Mouse (Mus musculus) thymus, postnatal 25 days (tissue): ENCODE data around the gene Pde4d.

Source experiments
- DNase-seq: peaks from one replicate; pipeline ENCODE4 v3.0.0; 2022

Pde4d gene

GRCm38 (mm10) chr13:109683001-109683400 lies 1233.3 kb downstream of the Pde4d start:
- no peak for DNase-seq

DNA sequence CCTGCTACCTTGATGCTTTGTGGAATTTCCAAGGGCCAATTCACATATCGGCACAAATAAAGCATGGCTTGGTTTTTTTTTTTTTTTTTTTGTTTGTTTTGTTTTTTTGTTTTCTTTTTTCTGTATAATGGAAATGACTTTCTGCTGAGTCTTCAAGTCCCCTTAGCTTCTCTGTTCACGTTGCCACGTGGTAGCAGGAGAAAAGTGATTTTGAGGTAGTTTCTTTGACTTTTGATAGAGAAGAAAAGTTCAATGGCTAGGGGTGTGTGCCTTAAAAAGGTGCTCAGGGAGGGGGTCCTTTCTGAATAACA lies 1235.2 kb downstream of the Pde4d start:
- DNase-seq: no peak

- DNase-seq: peak; percentile 45
Observed at GRCm38 (mm10) chr13:109685296-109686115, 1235.8 kb downstream of the Pde4d start.

DNA sequence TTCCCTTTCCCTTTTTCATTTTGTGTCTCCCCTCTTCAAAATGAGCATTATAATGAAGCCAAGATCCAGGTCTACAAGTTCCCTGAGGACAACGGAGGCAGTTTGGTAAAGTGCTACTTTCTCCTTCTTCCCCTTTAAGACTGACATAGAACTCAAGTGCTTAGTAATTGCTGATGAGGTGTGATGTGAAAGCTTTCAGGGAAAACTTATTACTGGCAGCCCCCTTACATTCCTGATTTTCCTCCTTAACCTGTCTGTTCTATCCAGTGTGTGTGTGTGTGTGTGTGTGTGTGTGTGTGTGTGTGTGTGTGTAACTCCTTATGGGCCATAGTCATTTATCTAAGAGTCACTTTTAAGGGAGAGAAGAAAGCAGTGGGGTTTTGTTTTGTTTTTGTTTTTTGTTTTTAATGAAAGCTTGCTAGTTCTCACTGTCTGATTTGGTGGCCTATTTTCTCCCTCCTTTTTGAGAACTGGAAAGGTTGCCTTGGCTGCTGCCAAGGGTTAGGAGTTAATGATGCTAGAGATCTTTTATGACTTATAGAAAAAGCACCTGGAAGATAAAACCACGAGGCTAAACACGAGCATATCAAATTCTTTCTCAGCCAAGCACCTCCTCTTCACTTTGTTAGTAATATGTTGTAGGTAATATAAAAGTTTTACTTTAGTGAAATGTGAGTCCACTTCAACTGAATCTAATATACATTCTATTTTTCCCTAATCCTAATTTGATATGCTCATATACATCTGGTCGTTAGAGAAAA lies 1236.5 kb downstream of the Pde4d start:
- DNase-seq: no peak

GRCm38 (mm10) chr13:109686906-109687305 lies 1237.2 kb downstream of the Pde4d start:
- no peak for DNase-seq

GRCm38 (mm10) chr13:109688195-109688594 lies 1238.4 kb downstream of the Pde4d start:
- no peak for DNase-seq

DNA sequence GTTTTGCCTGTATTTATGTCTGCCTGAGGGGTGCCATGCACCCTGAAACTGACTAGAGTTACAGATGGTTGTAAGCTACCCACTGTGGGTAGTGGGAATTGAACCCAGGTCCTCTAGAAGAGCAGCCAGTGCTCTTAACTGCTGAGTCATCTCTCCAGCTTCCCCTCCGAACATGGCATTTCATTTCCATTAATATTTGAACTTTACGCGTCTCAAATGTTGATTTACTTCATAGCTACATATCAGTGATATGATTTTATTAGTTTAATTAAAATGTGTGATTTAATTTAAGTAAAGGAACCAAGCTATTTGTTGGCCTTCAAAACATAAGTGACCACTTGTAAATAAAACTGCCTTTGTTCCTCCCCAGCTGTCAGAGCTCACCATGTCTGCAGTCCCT lies 1239.4 kb downstream of the Pde4d start:
- DNase-seq: no peak

DNA sequence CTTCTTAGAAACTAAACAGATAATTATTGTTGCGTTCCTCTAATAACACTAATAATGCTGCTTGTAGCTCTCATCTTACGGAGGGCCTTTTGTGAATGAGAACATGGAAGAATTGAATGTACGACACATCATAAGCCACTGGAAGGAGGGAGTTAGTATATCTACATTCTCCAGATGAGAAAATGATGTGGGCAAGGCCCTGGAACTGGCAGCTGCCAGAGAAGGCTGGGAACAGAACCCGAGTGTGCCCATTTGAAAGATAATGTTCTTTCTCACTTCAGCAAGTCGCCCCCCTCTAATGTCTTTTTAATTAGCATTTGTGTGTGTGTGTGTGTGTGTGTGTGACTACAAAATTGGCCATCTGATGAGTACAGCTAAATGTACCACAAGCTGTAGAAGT lies 1240.8 kb downstream of the Pde4d start:
- DNase-seq: no peak

- no peak for DNase-seq
Observed at GRCm38 (mm10) chr13:109692851-109693250, 1243.1 kb downstream of the Pde4d start.

- no peak for DNase-seq
Observed at GRCm38 (mm10) chr13:109693769-109694168, 1244.0 kb downstream of the Pde4d start.

GRCm38 (mm10) chr13:109694293-109694692 lies 1244.5 kb downstream of the Pde4d start:
- no peak for DNase-seq

DNA sequence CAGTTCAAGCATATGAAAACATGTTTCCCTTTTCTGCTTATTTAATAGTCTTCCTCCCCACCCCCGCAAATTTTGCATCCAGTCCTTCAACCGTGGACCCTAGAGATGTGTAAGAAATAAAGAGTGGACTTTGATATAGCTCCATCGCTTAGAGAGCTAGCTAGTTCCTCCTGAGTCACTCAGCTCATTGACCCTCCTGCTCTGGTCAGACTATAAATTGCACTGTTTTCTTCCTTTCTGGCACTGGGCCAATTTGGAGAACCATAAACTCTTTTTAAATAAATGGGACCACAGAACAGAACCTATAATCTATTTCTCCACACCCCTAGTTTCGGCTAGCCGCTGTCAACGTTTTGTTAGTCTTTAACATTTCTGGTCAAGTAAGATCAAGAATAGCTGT lies 1245.3 kb downstream of the Pde4d start:
- no peak for DNase-seq

DNA sequence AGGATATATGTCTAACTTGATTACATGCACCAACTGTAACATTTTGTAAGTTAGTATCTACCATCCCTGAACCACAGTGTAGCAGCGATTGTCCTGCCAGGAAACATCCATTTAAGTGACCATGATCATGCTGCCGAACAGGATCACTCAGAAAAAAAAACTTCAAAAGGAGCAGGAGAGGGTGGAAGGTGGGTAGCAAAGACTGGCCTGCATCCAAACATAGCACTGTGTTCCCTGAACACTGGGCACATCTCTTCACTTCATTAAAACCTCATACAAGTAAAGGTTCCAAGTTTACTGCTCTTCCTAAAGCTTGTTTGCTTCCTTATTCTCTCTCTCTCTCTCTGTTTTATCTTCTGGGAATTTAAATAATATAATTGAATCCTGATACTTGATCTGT lies 1256.4 kb downstream of the Pde4d start:
- DNase-seq: no peak

- no peak for DNase-seq
Observed at GRCm38 (mm10) chr13:109706579-109706978, 1256.8 kb downstream of the Pde4d start.

- no peak for DNase-seq
Observed at GRCm38 (mm10) chr13:109707154-109707553, 1257.4 kb downstream of the Pde4d start.

- no peak for DNase-seq
Observed at GRCm38 (mm10) chr13:109708326-109708725, 1258.6 kb downstream of the Pde4d start.

DNA sequence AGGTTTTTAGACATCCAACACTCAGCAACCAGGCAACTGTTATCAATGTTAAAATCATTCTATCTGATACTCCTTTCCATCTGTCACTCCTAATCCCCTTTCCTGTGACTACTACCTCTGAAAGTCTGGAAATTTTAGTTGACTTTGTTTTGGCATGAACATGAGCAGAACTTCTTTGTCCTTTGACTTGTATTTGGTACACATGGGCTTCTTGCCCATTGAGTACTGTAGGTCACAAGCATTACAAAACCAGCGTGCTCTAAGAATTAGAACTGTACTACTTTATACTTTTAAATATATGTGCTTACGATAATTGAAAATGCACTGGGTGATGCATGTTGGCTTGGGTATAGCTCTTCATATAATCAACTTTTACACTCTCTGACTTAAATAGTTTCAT lies 1264.8 kb downstream of the Pde4d start:
- no peak for DNase-seq

- no peak for DNase-seq
Observed at GRCm38 (mm10) chr13:109715321-109715720, 1265.6 kb downstream of the Pde4d start.

DNA sequence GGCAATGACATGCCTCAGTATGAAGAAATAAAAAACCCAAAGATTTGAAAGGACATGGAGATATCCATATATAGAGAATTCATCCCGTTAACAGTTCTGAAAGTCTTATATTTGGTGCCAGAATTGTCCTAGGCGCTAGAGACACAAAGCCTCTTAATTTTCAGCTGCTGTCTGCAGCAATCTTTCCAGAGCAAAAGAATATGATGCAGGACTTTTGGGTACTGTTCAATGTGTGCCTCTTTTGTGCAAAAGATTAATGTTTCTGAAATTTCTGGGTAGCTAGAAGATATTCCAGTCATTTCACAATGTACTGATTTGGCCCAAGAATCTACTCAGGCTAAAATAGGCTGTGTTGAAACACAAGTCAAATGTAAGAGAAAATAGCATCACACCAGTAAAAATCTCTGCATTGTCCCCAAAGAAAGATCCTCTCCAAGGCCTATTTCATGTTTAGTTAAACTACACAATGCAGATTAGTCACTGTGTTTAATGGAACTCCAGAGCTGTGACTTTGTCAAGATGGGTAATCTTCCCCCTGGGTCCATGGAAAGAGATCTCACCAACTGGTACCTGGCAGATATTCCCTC lies 1270.5 kb downstream of the Pde4d start:
- DNase-seq: no peak

- no peak for DNase-seq
Observed at GRCm38 (mm10) chr13:109722237-109723119, 1272.7 kb downstream of the Pde4d start.

- no peak for DNase-seq
Observed at GRCm38 (mm10) chr13:109727346-109727745, 1277.6 kb downstream of the Pde4d start.

GRCm38 (mm10) chr13:109729612-109730011 lies 1279.9 kb downstream of the Pde4d start:
- no peak for DNase-seq
